Mouse (Mus musculus) megakaryocyte, embryonic 14.5 days (primary cell): Measurements from ENCODE around the gene Npas3. TPM values are rescaled to one million over a fixed set of nuclear protein-coding genes. Genes with fewer than 3 reads are reported as not detected.

Experiments
- H3K27me3 ChIP-seq: replicated peaks from 2 replicates; pipeline ENCODE3; 2012; ENCODE audit warnings: inconsistent platforms
- H3K36me3 ChIP-seq: replicated peaks from 2 replicates; pipeline ENCODE3; 2012; ENCODE audit warnings: low read length, inconsistent platforms, mixed read lengths
- H3K4me1 ChIP-seq: 2 replicates; pipeline ENCODE4 v1.6.1; 2012; ENCODE audit warnings: inconsistent platforms
- H3K4me3 ChIP-seq: replicated peaks from 2 replicates; pipeline ENCODE3; 2012; ENCODE audit warnings: moderate library complexity, mild to moderate bottlenecking, inconsistent platforms
- H3K9me3 ChIP-seq: 2 replicates; pipeline ENCODE4 v1.6.1; 2012; ENCODE audit warnings: inconsistent platforms
- FLI1 ChIP-seq: IDR thresholded peaks from 2 replicates; pipeline ENCODE4 v1.6.1; 2012; ENCODE audit warnings: low read length, inconsistent platforms, mixed read lengths
- GATA1 ChIP-seq: IDR thresholded peaks from 3 replicates; pipeline ENCODE4 v1.6.1; 2012; ENCODE audit warnings: mixed read lengths, low read length, inconsistent platforms, borderline replicate concordance
- polyA plus RNA-seq: library from polyadenylated mRNA; stranded (reverse); fragments of >175 nt; gene quantifications from 2 replicates; pipeline ENCODE4 v1.2.3, GENCODE M21; 2012; ENCODE audit warnings: low replicate concordance; ENCODE audit not compliant: insufficient read depth

Npas3 gene
- polyA plus RNA-seq, 1 experiment: not detected

- Histone ChIP-seq H3K9me3 (no peaks in the 10 kb centered on the region), H3K36me3 (no peaks in the 10 kb centered on the region), H3K27me3 (no peaks in the 10 kb centered on the region), H3K4me3 (no peak overlapping the region), H3K4me1 (no peaks in the 10 kb centered on the region)
- TF ChIP-seq FLI1: no peak
- TF ChIP-seq GATA1: no peak
Observed at GRCm38 (mm10) chr12:54042996-54043544, 794.6 kb downstream of the Npas3 start.

GRCm38 (mm10) chr12:54044606-54045334 is 796.3 kb downstream of the Npas3 start:
- TF ChIP-seq GATA1 (no peak), FLI1 (no peak)
- Histone ChIP-seq H3K27me3 (no peaks in the 10 kb centered on the region), H3K36me3 (no peaks in the 10 kb centered on the region), H3K4me1 (no peaks in the 10 kb centered on the region), H3K4me3 (no peak overlapping the region), H3K9me3 (no peaks in the 10 kb centered on the region)

- H3K4me1 ChIP-seq: no peaks in the 10 kb centered on the region
- no peaks in the 10 kb centered on the region for H3K36me3 ChIP-seq
- no peak for TF ChIP-seq GATA1
- TF ChIP-seq FLI1: no peak
- no peaks in the 10 kb centered on the region for H3K27me3 ChIP-seq
- no peaks in the 10 kb centered on the region for H3K9me3 ChIP-seq
- H3K4me3 ChIP-seq: peak overlapping the region; percentile 28
Observed at GRCm38 (mm10) chr12:54045360-54045759, 796.9 kb downstream of the Npas3 start.

- no peaks in the 10 kb centered on the region for H3K9me3 ChIP-seq
- no peaks in the 10 kb centered on the region for H3K36me3 ChIP-seq
- no peaks in the 10 kb centered on the region for H3K4me1 ChIP-seq
- peaks cover under 1% of the 10 kb centered on the region for H3K27me3 ChIP-seq
- TF ChIP-seq FLI1 (no peak), GATA1 (no peak)
- no peak overlapping the region for H3K4me3 ChIP-seq
Observed at GRCm38 (mm10) chr12:54046824-54047223, 798.3 kb downstream of the Npas3 start.

- Histone ChIP-seq H3K36me3 (no peaks in the 10 kb centered on the region), H3K9me3 (no peaks in the 10 kb centered on the region), H3K4me1 (no peaks in the 10 kb centered on the region), H3K4me3 (no peak overlapping the region), H3K27me3 (peaks cover 2% of the 10 kb centered on the region)
- TF ChIP-seq FLI1 (no peak), GATA1 (no peak)
Observed at GRCm38 (mm10) chr12:54048126-54048525, 799.6 kb downstream of the Npas3 start.

- Histone ChIP-seq H3K27me3 (peaks cover 2% of the 10 kb centered on the region), H3K36me3 (no peaks in the 10 kb centered on the region), H3K4me1 (no peaks in the 10 kb centered on the region), H3K4me3 (no peak overlapping the region), H3K9me3 (no peaks in the 10 kb centered on the region)
- TF ChIP-seq GATA1 (no peak), FLI1 (no peak)
Observed at GRCm38 (mm10) chr12:54049926-54050325, 801.4 kb downstream of the Npas3 start.

GRCm38 (mm10) chr12:54052939-54053338 is 804.5 kb downstream of the Npas3 start:
- H3K9me3 ChIP-seq: no peaks in the 10 kb centered on the region
- peaks cover 4% of the 10 kb centered on the region for H3K27me3 ChIP-seq
- no peaks in the 10 kb centered on the region for H3K36me3 ChIP-seq
- H3K4me1 ChIP-seq: no peaks in the 10 kb centered on the region
- H3K4me3 ChIP-seq: no peak overlapping the region
- TF ChIP-seq GATA1: no peak
- no peak for TF ChIP-seq FLI1

GRCm38 (mm10) chr12:54053598-54053997 is 805.1 kb downstream of the Npas3 start:
- H3K4me3 ChIP-seq: no peak overlapping the region
- H3K4me1 ChIP-seq: no peaks in the 10 kb centered on the region; the same call in 1 of the 2 replicates
- peaks cover 4% of the 10 kb centered on the region for H3K27me3 ChIP-seq
- H3K36me3 ChIP-seq: no peaks in the 10 kb centered on the region
- TF ChIP-seq FLI1: no peak
- H3K9me3 ChIP-seq: no peaks in the 10 kb centered on the region

- Histone ChIP-seq H3K9me3 (peaks cover 5% of the 10 kb centered on the region), H3K4me3 (no peak overlapping the region)
- TF ChIP-seq GATA1 (no peak), FLI1 (no peak)
Observed at GRCm38 (mm10) chr12:54060732-54061131, 812.3 kb downstream of the Npas3 start.

GRCm38 (mm10) chr12:54061168-54061567 is 812.7 kb downstream of the Npas3 start:
- Histone ChIP-seq H3K9me3 (peaks cover 5% of the 10 kb centered on the region), H3K36me3 (no peaks in the 10 kb centered on the region), H3K4me1 (peaks cover 3% of the 10 kb centered on the region; the same call in 1 of the 2 replicates), H3K4me3 (no peak overlapping the region), H3K27me3 (peaks cover 26% of the 10 kb centered on the region)
- TF ChIP-seq FLI1: no peak
- TF ChIP-seq GATA1: no peak

More at GRCm38 (mm10) chr12:54060732-54061131, 812.3 kb downstream of the Npas3 start:
- Histone ChIP-seq H3K36me3 (no peaks in the 10 kb centered on the region), H3K27me3 (peaks cover 25% of the 10 kb centered on the region), H3K4me1 (peaks cover 3% of the 10 kb centered on the region; the same call in 1 of the 2 replicates)
